Mouse (Mus musculus) myocyte (in vitro differentiated cells): ENCODE results near the gene Rnf225. TPM values are rescaled to one million over a fixed set of nuclear protein-coding genes. Genes with fewer than 3 reads are reported as not detected.

Source experiments
- H3K27me3 ChIP-seq: one replicate; pipeline ENCODE4 v1.6.1; 2011; ENCODE audit not compliant: control insufficient read depth, insufficient read depth, insufficient read length
- H3K36me3 ChIP-seq: one replicate; pipeline ENCODE4 v1.6.1; 2011; ENCODE audit not compliant: control insufficient read depth, insufficient read depth
- H3K4me2 ChIP-seq: one replicate; pipeline ENCODE4 v1.6.1; 2011; ENCODE audit warnings: low read depth, control low read depth
- H3K4me3 ChIP-seq: one replicate; pipeline ENCODE4 v1.5.1; 2011; ENCODE audit warnings: mild to moderate bottlenecking, control low read depth, moderate library complexity
- H3K79me2 ChIP-seq: one replicate; pipeline ENCODE4 v1.6.1; 2011; ENCODE audit not compliant: control insufficient read depth, insufficient read depth
- H3ac ChIP-seq: one replicate; pipeline ENCODE4 v1.6.1; 2011; ENCODE audit not compliant: control insufficient read depth, insufficient read length
- CEBPB ChIP-seq: IDR thresholded peaks from 2 replicates; pipeline ENCODE4 v1.6.1; 2011; ENCODE audit warnings: mild to moderate bottlenecking, moderate library complexity; ENCODE audit not compliant: poor library complexity, insufficient read depth, severe bottlenecking
- E2F4 ChIP-seq: IDR thresholded peaks from one replicate; pipeline ENCODE4 v1.6.1; 2011; ENCODE audit warnings: mild to moderate bottlenecking, control low read depth, moderate library complexity; ENCODE audit not compliant: insufficient read depth
- MAX ChIP-seq: IDR thresholded peaks from one replicate; pipeline ENCODE4 v1.6.1; 2011; ENCODE audit warnings: low read depth, mild to moderate bottlenecking, control low read depth
- MYOD1 ChIP-seq, 3 experiments: IDR thresholded peaks; one replicate each; pipeline ENCODE4 v1.6.1; 2011; ENCODE audit warnings: control low read depth in 2 of 3, low read depth in 2 of 3, mild to moderate bottlenecking in 2 of 3, moderate library complexity in 1 of 3; ENCODE audit not compliant: insufficient read length in 2 of 3, control insufficient read depth in 1 of 3
- MYOG ChIP-seq, 3 experiments: IDR thresholded peaks; one replicate each; pipeline ENCODE4 v1.6.1; 2011; ENCODE audit warnings: control low read depth in 2 of 3, low read depth in 2 of 3, mild to moderate bottlenecking in 2 of 3; ENCODE audit not compliant: insufficient read length in 2 of 3, control insufficient read depth in 1 of 3, insufficient read depth in 1 of 3
- POLR2A ChIP-seq: IDR thresholded peaks from one replicate; pipeline ENCODE4 v1.6.1; 2011; ENCODE audit warnings: low read depth, mild to moderate bottlenecking, control low read depth, moderate library complexity; ENCODE audit not compliant: insufficient read length
- POLR2AphosphoS2 ChIP-seq: IDR thresholded peaks from one replicate; pipeline ENCODE4 v1.6.1; 2011; ENCODE audit warnings: low read depth, control low read depth; ENCODE audit not compliant: insufficient read length
- REST ChIP-seq: IDR thresholded peaks from one replicate; pipeline ENCODE4 v1.6.1; 2011; ENCODE audit warnings: mild to moderate bottlenecking, control low read depth, moderate library complexity; ENCODE audit not compliant: insufficient read depth, insufficient read length
- SRF ChIP-seq: IDR thresholded peaks from one replicate; pipeline ENCODE4 v1.6.1; 2011; ENCODE audit warnings: low read depth; ENCODE audit not compliant: control insufficient read depth, insufficient read length
- TCF12 ChIP-seq: IDR thresholded peaks from one replicate; pipeline ENCODE4 v1.6.1; 2011; ENCODE audit warnings: mild to moderate bottlenecking, control low read depth; ENCODE audit not compliant: poor library complexity, insufficient read depth, severe bottlenecking
- TCF3 ChIP-seq: IDR thresholded peaks from one replicate; pipeline ENCODE4 v1.6.1; 2011; ENCODE audit warnings: low read depth, control low read depth; ENCODE audit not compliant: insufficient read length
- USF1 ChIP-seq: IDR thresholded peaks from one replicate; pipeline ENCODE4 v1.6.1; 2011; ENCODE audit warnings: low read depth, mild to moderate bottlenecking, control low read depth, moderate library complexity
- polyA plus RNA-seq: library from polyadenylated mRNA; unstranded; fragments of >200 nt; fragmentation: generic; extraction: Trizol; gene quantifications from one replicate; pipeline ENCODE4 v1.2.1, GENCODE M21; 2012; ENCODE audit warnings: missing spikeins

Rnf225 gene
- polyA plus RNA-seq, 1 experiment = 0.91 TPM

DNA sequence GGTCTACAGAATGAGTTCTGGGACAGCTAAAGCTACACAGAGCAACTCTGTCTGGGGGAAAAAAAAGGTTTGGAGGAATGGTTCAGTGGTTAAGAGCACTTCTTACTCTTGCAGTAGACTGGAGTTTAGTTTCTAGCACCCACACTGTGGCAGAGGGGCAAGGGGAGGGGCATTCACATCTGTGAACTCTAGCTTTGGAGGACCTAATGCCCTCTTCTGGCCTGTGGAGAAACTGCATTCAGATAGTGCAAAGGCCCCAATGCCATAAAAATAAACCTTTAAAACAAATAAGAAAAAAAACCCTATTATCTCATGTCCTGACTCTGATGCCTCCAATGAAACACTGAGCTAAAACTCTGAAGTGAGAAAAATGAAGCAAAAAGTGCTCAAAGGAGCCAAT, 16.3 kb downstream of the Rnf225 start:
- Histone ChIP-seq H3K4me3 (no peak overlapping the region), H3K36me3 (no peaks in the 10 kb centered on the region), H3K79me2 (no peaks in the 10 kb centered on the region), H3K27me3 (no peaks in the 10 kb centered on the region), H3K4me2 (no peak overlapping the region), H3ac (no peak overlapping the region)
- TF ChIP-seq TCF12 (no peak), SRF (no peak), USF1 (no peak), MAX (no peak), MYOG (IDR thresholded peaks at IDR 0.05; ENCODE audit: control insufficient read depth in 1 of 3, insufficient read depth in 1 of 3, insufficient read length in 2 of 3, low read depth in 2 of 3) (no peak), CEBPB (no peak), MYOD1 (IDR thresholded peaks at IDR 0.05; ENCODE audit: control insufficient read depth in 1 of 3, insufficient read length in 2 of 3, low read depth in 2 of 3) (no peak), TCF3 (no peak), POLR2A (no peak), REST (no peak), POLR2AphosphoS2 (no peak), E2F4 (no peak)

GRCm38 (mm10) chr7:12949032-12949871, 22.0 kb downstream of the Rnf225 start:
- Histone ChIP-seq H3K4me2 (peak overlapping the region; percentile 97), H3K36me3 (no peaks in the 10 kb centered on the region), H3K27me3 (no peaks in the 10 kb centered on the region), H3K4me3 (peak overlapping the region; percentile 39), H3K79me2 (no peaks in the 10 kb centered on the region), H3ac (peak overlapping the region; percentile 22)
- no peak for TF ChIP-seq SRF
- TF ChIP-seq MYOD1 (IDR thresholded peaks at IDR 0.05; ENCODE audit: control insufficient read depth in 1 of 3, insufficient read length in 2 of 3, low read depth in 2 of 3) = no peak
- peak; percentile 74 for TF ChIP-seq POLR2AphosphoS2
- TF ChIP-seq REST = no peak
- TF ChIP-seq TCF3 = no peak
- TF ChIP-seq POLR2A = peak; percentile 67

DNA sequence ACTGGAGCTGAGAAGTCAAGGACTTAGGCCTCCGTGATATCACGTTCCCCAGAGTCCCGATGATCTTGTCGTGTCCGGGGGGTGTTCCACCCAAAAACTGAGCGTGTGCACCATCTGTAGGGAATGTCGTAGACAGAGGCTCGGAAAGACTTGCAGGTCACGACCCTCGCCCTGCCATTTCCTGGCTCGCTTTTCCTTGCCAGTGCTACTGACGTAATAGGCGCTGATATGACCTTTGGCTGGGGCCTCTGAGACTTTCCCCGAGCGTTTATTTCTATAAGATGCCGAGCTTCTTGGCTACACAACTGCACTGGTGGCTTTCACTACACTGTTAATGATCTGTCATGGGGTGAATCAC, 22.6 kb downstream of the Rnf225 start:
- peak overlapping the region; percentile 22 for H3ac ChIP-seq
- H3K4me2 ChIP-seq = peak overlapping the region; percentile 97
- H3K4me3 ChIP-seq = peak overlapping the region; percentile 39
- no peaks in the 10 kb centered on the region for H3K79me2 ChIP-seq
- no peak for TF ChIP-seq CEBPB
- TF ChIP-seq REST = no peak
- TF ChIP-seq TCF12 = no peak
- TF ChIP-seq USF1 = no peak
- TF ChIP-seq POLR2A = no peak
- TF ChIP-seq MYOG (IDR thresholded peaks at IDR 0.05; ENCODE audit: control insufficient read depth in 1 of 3, insufficient read depth in 1 of 3, insufficient read length in 2 of 3, low read depth in 2 of 3) = no peak
- TF ChIP-seq TCF3 = no peak
- no peak for TF ChIP-seq E2F4
- TF ChIP-seq SRF = no peak
- no peak for TF ChIP-seq MAX
- TF ChIP-seq POLR2AphosphoS2 = no peak
- no peak for TF ChIP-seq MYOD1 (IDR thresholded peaks at IDR 0.05; ENCODE audit: control insufficient read depth in 1 of 3, insufficient read length in 2 of 3, low read depth in 2 of 3)
- H3K27me3 ChIP-seq = no peaks in the 10 kb centered on the region
- H3K36me3 ChIP-seq = no peaks in the 10 kb centered on the region

DNA sequence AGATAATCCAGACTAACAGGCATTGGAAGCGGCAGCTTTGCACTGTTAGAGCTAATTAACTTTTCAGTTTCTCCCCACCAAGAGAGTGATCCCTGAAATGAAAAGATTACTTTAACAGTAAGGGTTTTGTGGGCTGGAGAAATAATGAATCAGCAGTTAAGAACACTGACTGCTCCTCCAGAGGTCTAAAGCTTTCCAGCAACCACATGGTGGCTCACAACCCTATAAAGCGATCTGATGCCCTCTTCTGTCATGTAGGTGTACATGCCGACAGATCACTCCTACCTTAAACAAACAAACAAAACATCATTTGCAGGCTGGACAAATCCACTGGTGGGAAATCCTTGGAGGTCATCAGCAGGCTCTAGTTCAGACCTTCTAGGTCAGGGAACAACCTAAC, 27.7 kb downstream of the Rnf225 start:
- no peak for TF ChIP-seq POLR2AphosphoS2
- TF ChIP-seq TCF12 = no peak
- no peak overlapping the region for H3K4me2 ChIP-seq

DNA sequence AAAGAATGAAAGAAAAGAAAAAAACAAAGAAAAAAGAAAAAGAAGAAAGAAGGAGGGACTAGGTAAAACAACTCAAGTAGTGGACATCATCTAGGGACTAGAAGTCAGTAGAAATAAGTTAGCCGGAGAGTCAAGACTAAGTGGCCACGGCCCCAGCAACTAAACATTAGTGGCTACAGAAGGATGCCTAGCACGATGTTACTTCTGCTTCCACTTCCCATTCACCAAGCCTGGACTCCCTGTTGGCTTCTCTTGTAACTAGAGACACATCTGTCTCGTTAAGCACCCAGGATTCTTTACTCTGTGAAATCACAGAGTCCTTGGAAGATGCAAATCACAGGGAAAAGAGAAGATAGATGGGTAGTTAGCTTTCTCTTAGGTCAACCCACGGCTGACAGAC, 30.3 kb downstream of the Rnf225 start:
- no peak overlapping the region for H3K4me3 ChIP-seq

More for the DNA sequence above, 27.7 kb downstream of the Rnf225 start:
- Histone ChIP-seq H3ac (no peak overlapping the region), H3K27me3 (no peaks in the 10 kb centered on the region), H3K4me3 (no peak overlapping the region), H3K36me3 (no peaks in the 10 kb centered on the region), H3K79me2 (no peaks in the 10 kb centered on the region)

More for the DNA sequence above, 30.3 kb downstream of the Rnf225 start:
- Histone ChIP-seq H3K36me3 (no peaks in the 10 kb centered on the region), H3K79me2 (no peaks in the 10 kb centered on the region), H3K4me2 (peak overlapping the region; percentile 44), H3ac (no peak overlapping the region), H3K27me3 (no peaks in the 10 kb centered on the region)
- TF ChIP-seq MYOD1 (IDR thresholded peaks at IDR 0.05; ENCODE audit: control insufficient read depth in 1 of 3, insufficient read length in 2 of 3, low read depth in 2 of 3) = no peak
- no peak for TF ChIP-seq POLR2AphosphoS2
- no peak for TF ChIP-seq TCF3
- TF ChIP-seq MYOG (IDR thresholded peaks at IDR 0.05; ENCODE audit: control insufficient read depth in 1 of 3, insufficient read depth in 1 of 3, insufficient read length in 2 of 3, low read depth in 2 of 3) = no peak
- no peak for TF ChIP-seq USF1
- no peak for TF ChIP-seq SRF
- no peak for TF ChIP-seq TCF12
- TF ChIP-seq CEBPB = no peak
- TF ChIP-seq POLR2A = no peak
- no peak for TF ChIP-seq MAX
- no peak for TF ChIP-seq E2F4
- no peak for TF ChIP-seq REST
